Mouse (Mus musculus) left cerebral cortex, postnatal 36 days (tissue): Measurements from ENCODE around the gene 4930550L24Rik. TPM values are rescaled to one million over a fixed set of nuclear protein-coding genes. Genes with fewer than 3 reads are reported as not detected.

ENCODE experiments used
- DNase-seq, 2 experiments: peaks; one replicate each; pipeline ENCODE4 v3.0.0; 2021 to 2022; ENCODE audit warnings: low spot score in 2 of 2, mixed read lengths in 1 of 2
- intact Hi-C: fragments of 180-260 bp; cut with DNase I; formaldehyde crosslinking; loops from one replicate; pipeline ENCODE4 v1.15.1; 2025
- total RNA-seq, 2 experiments: library from RNA; stranded (reverse); gene quantifications; 2 replicates each; pipeline ENCODE4 v1.2.3; 2021

The 4930550L24Rik gene
- not detected for total RNA-seq

GRCm38 (mm10) chrX:58909060-58909459 is at the start of gene 4930550L24Rik:
4930550L24Rik (plus strand) TSS chrX:58909360.
- intact Hi-C loops = no loop called here
- DNase-seq = no peak

GRCm38 (mm10) chrX:58900753-58901152 is 8.4 kb upstream of the 4930550L24Rik start:
- intact Hi-C loops = no loop called here
- DNase-seq = no peak

- intact Hi-C loops = no loop called here
- no peak for DNase-seq
These were observed 58.8 kb downstream of the 4930550L24Rik start for GRCm38 (mm10) chrX:58967969-58968368.
